Mouse (Mus musculus): Measurements from ENCODE around the gene Mapre3. TPM values are rescaled to one million over a fixed set of nuclear protein-coding genes. Genes with fewer than 3 reads are reported as not detected.

The Mapre3 gene
- total RNA-seq, 2 experiments from 2014 or later = 35.9 to 47.4 TPM

- DNase-seq = no peak
These were observed 71.8 kb downstream of the Mapre3 start for GRCm38 (mm10) chr5:30886209-30886608.

GRCm38 (mm10) chr5:30886731-30887130, 72.3 kb downstream of the Mapre3 start:
- DNase-seq = no peak

GRCm38 (mm10) chr5:30887331-30887761, 72.9 kb downstream of the Mapre3 start:
- DNase-seq = peak; percentile 75

GRCm38 (mm10) chr5:30887858-30888336, 73.5 kb downstream of the Mapre3 start:
- peak; percentile 94 for DNase-seq

GRCm38 (mm10) chr5:30888337-30889087, 74.1 kb downstream of the Mapre3 start, which contains the start of gene Agbl5:
Gene Agbl5, plus strand, starts transcription at chr5:30888694.
- DNase-seq = peak; percentile 95

- DNase-seq = no peak
These were observed 74.8 kb downstream of the Mapre3 start for GRCm38 (mm10) chr5:30889088-30889754.

GRCm38 (mm10) chr5:30890375-30890774, 75.9 kb downstream of the Mapre3 start:
- no peak for DNase-seq

- no peak for DNase-seq
These were observed 87.4 kb downstream of the Mapre3 start for GRCm38 (mm10) chr5:30901860-30902259.

- DNase-seq = peak; percentile 99
These were observed 93.1 kb downstream of the Mapre3 start, which contains the start of gene Ost4 for GRCm38 (mm10) chr5:30907413-30908059. Gene Ost4, minus strand, starts transcription at chr5:30907788.

- no peak for DNase-seq
These were observed 94.2 kb downstream of the Mapre3 start for GRCm38 (mm10) chr5:30908426-30909299.

- no peak for DNase-seq
These were observed 94.8 kb downstream of the Mapre3 start for GRCm38 (mm10) chr5:30909300-30909659.

GRCm38 (mm10) chr5:30909863-30910262, 95.4 kb downstream of the Mapre3 start:
- no peak for DNase-seq

GRCm38 (mm10) chr5:30910481-30910880, 96.0 kb downstream of the Mapre3 start:
- DNase-seq = no peak

GRCm38 (mm10) chr5:30912156-30912555, 97.7 kb downstream of the Mapre3 start:
- no peak for DNase-seq

GRCm38 (mm10) chr5:30913060-30913841, 98.8 kb downstream of the Mapre3 start, which contains the start of gene Emilin1:
Gene Emilin1, plus strand, starts transcription at chr5:30913402.
- DNase-seq = peak; percentile 57

GRCm38 (mm10) chr5:30914101-30914635, 99.7 kb downstream of the Mapre3 start:
- no peak for DNase-seq

GRCm38 (mm10) chr5:30914849-30915248, 100.4 kb downstream of the Mapre3 start:
- no peak for DNase-seq

GRCm38 (mm10) chr5:30915456-30915855, 101.0 kb downstream of the Mapre3 start:
- no peak for DNase-seq
